Mouse (Mus musculus) ES-E14 (cell line): ENCODE results near the gene Zbtb8os.

Experiments used
- HCFC1 ChIP-seq: IDR thresholded peaks from 2 replicates; pipeline ENCODE4 v1.6.1; 2012; ENCODE audit warnings: low read length, inconsistent platforms, borderline replicate concordance; ENCODE audit not compliant: insufficient read depth
- MAFK ChIP-seq: IDR thresholded peaks from 2 replicates; pipeline ENCODE4 v1.6.1; 2014; ENCODE audit warnings: mild to moderate bottlenecking, low read depth, low read length, inconsistent platforms; ENCODE audit not compliant: insufficient read depth
- ZC3H11A ChIP-seq: IDR thresholded peaks from 2 replicates; pipeline ENCODE4 v1.6.1; 2012; ENCODE audit warnings: low read depth, mild to moderate bottlenecking, inconsistent platforms, low read length, borderline replicate concordance

DNA sequence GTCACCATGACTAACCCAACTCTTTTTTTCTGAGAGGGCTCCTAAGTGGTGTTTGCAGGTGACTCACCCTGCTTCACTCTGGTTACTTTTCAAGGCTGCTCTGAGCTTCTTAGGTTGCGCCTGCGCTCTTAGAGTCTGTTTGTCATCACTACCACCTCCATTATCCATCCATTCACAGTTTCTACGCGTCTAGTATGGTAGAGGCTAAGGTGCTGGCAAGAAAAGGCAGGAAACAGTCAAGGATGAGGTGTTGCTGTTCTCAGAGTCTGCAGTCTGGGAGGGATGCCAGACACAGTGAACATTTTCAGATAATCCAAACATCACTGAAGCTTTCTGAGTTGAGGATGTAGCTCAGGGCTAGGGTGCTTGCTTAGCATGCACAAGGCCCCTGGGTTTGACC is 37.8 kb upstream of the Zbtb8os start:
- no peak for TF ChIP-seq ZC3H11A
- TF ChIP-seq HCFC1 = no peak
- TF ChIP-seq MAFK = no peak
